Mouse (Mus musculus) neural tube, embryonic 14.5 days (tissue): ENCODE measurements at regions not wholly inside any gene's neighbourhood (a gene's known extent, or its start where the extent isn't known, plus 50 kb on each side); places are given as distances from the start of the nearest gene placed in this dataset.
A peak's percentile ranks its signal among the peaks of the same experiment; 100 is the strongest.

ENCODE experiments used
- ATAC-seq: fragments of 200-750 bp; cut with Nextera tagmentation; 2 replicates; pipeline ENCODE4 v1.8.0; 2017; ENCODE audit warnings: low read depth, mild to moderate bottlenecking, moderate TSS enrichment, moderate library complexity
- H3K27ac ChIP-seq: fragments of 300-500 bp; sonication (generic); 2 replicates; pipeline ENCODE4 v1.5.1; 2014; ENCODE audit warnings: low read depth, mild to moderate bottlenecking, control low read depth, low read length, moderate library complexity, mixed read lengths
- H3K27me3 ChIP-seq: fragments of 300-500 bp; sonication (generic); 2 replicates; pipeline ENCODE4 v1.6.1; 2014; ENCODE audit warnings: low read length; ENCODE audit not compliant: control insufficient read depth, insufficient read depth
- H3K36me3 ChIP-seq: fragments of 300-500 bp; sonication (generic); 2 replicates; pipeline ENCODE4 v1.6.1; 2014; ENCODE audit warnings: low read length, mixed read lengths; ENCODE audit not compliant: control insufficient read depth, insufficient read depth
- H3K4me1 ChIP-seq: fragments of 300-500 bp; sonication (generic); 2 replicates; pipeline ENCODE4 v1.6.1; 2014; ENCODE audit warnings: low read length; ENCODE audit not compliant: control insufficient read depth, insufficient read depth
- H3K4me2 ChIP-seq: fragments of 300-500 bp; sonication (generic); 2 replicates; pipeline ENCODE4 v1.6.1; 2014; ENCODE audit warnings: mild to moderate bottlenecking, low read depth, low read length, control low read depth
- H3K4me3 ChIP-seq: fragments of 300-500 bp; sonication (generic); 2 replicates; pipeline ENCODE4 v1.5.1; 2014; ENCODE audit warnings: low read depth, low read length, control low read depth, mixed read lengths
- H3K9ac ChIP-seq: fragments of 300-500 bp; sonication (generic); replicated peaks from 2 replicates; pipeline ENCODE4 v1.6.1; 2014; ENCODE audit warnings: low read depth, mild to moderate bottlenecking, control low read depth, low read length, mixed read lengths
- H3K9me3 ChIP-seq: fragments of 300-500 bp; sonication (generic); 2 replicates; pipeline ENCODE4 v1.6.1; 2016; ENCODE audit warnings: low read length; ENCODE audit not compliant: control insufficient read depth
- WGBS: fragments of 180-500 bp; shearing (Covaris S2); extraction: QIAGEN DNeasy Blood & Tissue Kit; methylation state at CpG from one replicate; pipeline ENCODE4 v1.1.7; 2014; 5-methylcytosine and 5-hydroxymethylcytosine counted together

- ATAC-seq, result no peak
- Histone ChIP-seq H3K4me3 (no peak overlapping the region), H3K9me3 (no peaks in the 10 kb centered on the region), H3K4me2 (no peak overlapping the region), H3K27ac (no peak overlapping the region), H3K36me3 (no peaks in the 10 kb centered on the region), H3K9ac (no peak overlapping the region), H3K27me3 (no peaks in the 10 kb centered on the region), H3K4me1 (0 out of 2 replicates have a peak, but pooled peaks cover 2% of the 10 kb centered on the region)
- WGBS, result 95% methylated on average over 3 of the region's 3 CpGs
Observed at GRCm38 (mm10) chr5:75382138-75382537, 192.6 kb upstream of the Kit start.

GRCm38 (mm10) chr5:75387886-75388454 is 186.7 kb upstream of the Kit start:
- no peak overlapping the region for H3K9ac ChIP-seq
- ATAC-seq, result no peak
- no peaks in the 10 kb centered on the region for H3K4me1 ChIP-seq
- no peak overlapping the region for H3K4me2 ChIP-seq
- no peak overlapping the region for H3K27ac ChIP-seq
- H3K9me3 ChIP-seq, result no peaks in the 10 kb centered on the region
- no peaks in the 10 kb centered on the region for H3K36me3 ChIP-seq
- no peak overlapping the region for H3K4me3 ChIP-seq
- WGBS, result 46% methylated on average over 13 of the region's 13 CpGs
- no peaks in the 10 kb centered on the region for H3K27me3 ChIP-seq

- H3K4me3 ChIP-seq, result no peak overlapping the region
- H3K4me2 ChIP-seq, result no peak overlapping the region
- H3K4me1 ChIP-seq, result no peaks in the 10 kb centered on the region
- no peak overlapping the region for H3K9ac ChIP-seq
- H3K27ac ChIP-seq, result no peak overlapping the region
- no peaks in the 10 kb centered on the region for H3K9me3 ChIP-seq
- H3K36me3 ChIP-seq, result no peaks in the 10 kb centered on the region
- WGBS, result 91% methylated on average over 7 of the region's 7 CpGs
- H3K27me3 ChIP-seq, result no peaks in the 10 kb centered on the region
- no peak for ATAC-seq
Observed at GRCm38 (mm10) chr5:75388699-75389260, 185.9 kb upstream of the Kit start.

- Histone ChIP-seq H3K4me2 (no peak overlapping the region), H3K9ac (no peak overlapping the region), H3K4me3 (no peak overlapping the region), H3K27me3 (no peaks in the 10 kb centered on the region), H3K27ac (no peak overlapping the region), H3K36me3 (no peaks in the 10 kb centered on the region), H3K9me3 (no peaks in the 10 kb centered on the region), H3K4me1 (no peaks in the 10 kb centered on the region)
- 67% methylated on average over 7 of the region's 7 CpGs for WGBS
- no peak for ATAC-seq
Observed at GRCm38 (mm10) chr5:75389433-75389971, 185.2 kb upstream of the Kit start.

- WGBS, result 64% methylated on average over 5 of the region's 5 CpGs
- Histone ChIP-seq H3K4me1 (0 out of 2 replicates have a peak, but pooled peaks cover 2% of the 10 kb centered on the region), H3K4me2 (no peak overlapping the region), H3K27me3 (no peaks in the 10 kb centered on the region), H3K9me3 (no peaks in the 10 kb centered on the region), H3K4me3 (no peak overlapping the region), H3K9ac (no peak overlapping the region), H3K36me3 (no peaks in the 10 kb centered on the region), H3K27ac (no peak overlapping the region)
- ATAC-seq, result no peak
Observed at GRCm38 (mm10) chr5:75398820-75399219, 175.9 kb upstream of the Kit start.

GRCm38 (mm10) chr5:75401734-75402133 is 173.0 kb upstream of the Kit start:
- H3K27ac ChIP-seq, result no peak overlapping the region
- H3K4me2 ChIP-seq, result no peak overlapping the region
- H3K4me3 ChIP-seq, result no peak overlapping the region
- H3K9ac ChIP-seq, result no peak overlapping the region
- no peaks in the 10 kb centered on the region for H3K36me3 ChIP-seq
- 44% methylated on average over 3 of the region's 3 CpGs for WGBS
- H3K27me3 ChIP-seq, result no peaks in the 10 kb centered on the region
- H3K4me1 ChIP-seq, result peaks cover 8% of the 10 kb centered on the region; the same call in 1 of the 2 replicates
- ATAC-seq, result no peak
- H3K9me3 ChIP-seq, result no peaks in the 10 kb centered on the region

- no peaks in the 10 kb centered on the region for H3K36me3 ChIP-seq
- H3K4me2 ChIP-seq, result no peak overlapping the region
- no peak overlapping the region for H3K4me3 ChIP-seq
- no peaks in the 10 kb centered on the region for H3K9me3 ChIP-seq
- H3K9ac ChIP-seq, result no peak overlapping the region
- no peak for ATAC-seq
- H3K27me3 ChIP-seq, result no peaks in the 10 kb centered on the region
- peaks cover 8% of the 10 kb centered on the region; the same call in 1 of the 2 replicates for H3K4me1 ChIP-seq
- H3K27ac ChIP-seq, result no peak overlapping the region
- whole genome bisulfite sequencing, result 58% methylated on average over 3 of the region's 3 CpGs
Observed at GRCm38 (mm10) chr5:75402631-75403030, 172.1 kb upstream of the Kit start.

- H3K9me3 ChIP-seq, result no peaks in the 10 kb centered on the region
- no peak for ATAC-seq
- H3K4me1 ChIP-seq, result peaks cover 8% of the 10 kb centered on the region; the same call in 1 of the 2 replicates
- no peaks in the 10 kb centered on the region for H3K36me3 ChIP-seq
- no peak overlapping the region for H3K27ac ChIP-seq
- 91% methylated on average over 5 of the region's 5 CpGs for WGBS
- no peak overlapping the region for H3K4me2 ChIP-seq
- no peaks in the 10 kb centered on the region for H3K27me3 ChIP-seq
- H3K9ac ChIP-seq, result no peak overlapping the region
- no peak overlapping the region for H3K4me3 ChIP-seq
Observed at GRCm38 (mm10) chr5:75403531-75403930, 171.2 kb upstream of the Kit start.

GRCm38 (mm10) chr5:75404601-75405285 is 170.0 kb upstream of the Kit start:
- H3K27me3 ChIP-seq, result no peaks in the 10 kb centered on the region
- H3K27ac ChIP-seq, result no peak overlapping the region
- no peak overlapping the region for H3K4me3 ChIP-seq
- H3K9me3 ChIP-seq, result no peaks in the 10 kb centered on the region
- peaks cover 8% of the 10 kb centered on the region; the same call in 1 of the 2 replicates for H3K4me1 ChIP-seq
- H3K9ac ChIP-seq, result no peak overlapping the region
- ATAC-seq, result 0 out of 2 replicates have a peak, but pooled peaks have one; percentile 34
- H3K36me3 ChIP-seq, result no peaks in the 10 kb centered on the region
- H3K4me2 ChIP-seq, result no peak overlapping the region
- 26% methylated on average over 9 of the region's 9 CpGs for WGBS
